Mouse (Mus musculus): ENCODE data around the gene Mmp23. TPM values are rescaled to one million over a fixed set of nuclear protein-coding genes. Genes with fewer than 3 reads are reported as not detected.
"Not testable (repeated sequence)": the region's sequence is repeated elsewhere in the genome, so short reads cannot be mapped to it uniquely, and the experiment has no call there.

The Mmp23 gene
- 138 and 226 TPM in 2 replicates for polyA plus RNA-seq (2012; rRNA removed)

DNA sequence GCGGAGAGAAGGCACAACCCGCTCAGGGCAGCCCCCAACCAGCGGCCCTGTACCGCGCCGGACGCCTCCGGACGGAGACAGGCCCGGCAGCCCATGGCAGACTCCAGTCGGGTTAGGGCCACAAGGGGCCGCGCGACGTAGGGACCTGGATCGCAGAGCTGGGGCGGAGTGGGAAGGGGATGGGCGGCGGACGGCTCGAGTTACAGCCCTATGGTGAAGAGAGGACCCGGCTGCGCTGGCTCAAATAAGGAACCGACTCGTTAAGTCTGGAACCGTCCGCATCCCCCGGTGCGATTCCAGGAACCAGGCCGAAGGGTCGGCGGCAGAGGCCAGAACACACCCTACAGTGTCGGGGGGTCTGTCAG, at the start of gene Mmp23:
Gene Mmp23 (minus strand): TSS at position 299 of the 365 bp plus-strand sequence.
- peak; percentile 56 for DNase-seq (ENCODE audit: low spot score)

DNA sequence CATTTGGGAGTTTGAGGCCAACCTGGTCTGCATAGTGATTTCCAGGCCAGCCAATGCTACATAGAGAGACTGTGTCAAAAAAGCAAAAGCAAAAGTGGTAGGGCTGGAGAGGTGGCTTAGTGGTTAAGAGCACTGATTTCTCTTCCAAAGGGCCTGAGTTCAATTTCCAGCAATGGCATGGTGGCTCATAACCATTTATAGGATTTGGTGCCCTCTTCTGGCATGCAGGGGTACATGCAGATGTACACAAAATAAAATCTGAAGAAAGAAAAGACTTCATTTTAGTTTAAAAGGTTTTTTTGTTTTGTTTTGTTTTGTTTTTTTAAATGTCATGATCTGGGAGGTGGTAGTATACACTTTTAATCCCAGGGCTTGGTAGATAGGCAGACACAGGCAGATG, 47.2 kb upstream of the Mmp23 start:
- no peak for DNase-seq (ENCODE audit: low spot score)

DNA sequence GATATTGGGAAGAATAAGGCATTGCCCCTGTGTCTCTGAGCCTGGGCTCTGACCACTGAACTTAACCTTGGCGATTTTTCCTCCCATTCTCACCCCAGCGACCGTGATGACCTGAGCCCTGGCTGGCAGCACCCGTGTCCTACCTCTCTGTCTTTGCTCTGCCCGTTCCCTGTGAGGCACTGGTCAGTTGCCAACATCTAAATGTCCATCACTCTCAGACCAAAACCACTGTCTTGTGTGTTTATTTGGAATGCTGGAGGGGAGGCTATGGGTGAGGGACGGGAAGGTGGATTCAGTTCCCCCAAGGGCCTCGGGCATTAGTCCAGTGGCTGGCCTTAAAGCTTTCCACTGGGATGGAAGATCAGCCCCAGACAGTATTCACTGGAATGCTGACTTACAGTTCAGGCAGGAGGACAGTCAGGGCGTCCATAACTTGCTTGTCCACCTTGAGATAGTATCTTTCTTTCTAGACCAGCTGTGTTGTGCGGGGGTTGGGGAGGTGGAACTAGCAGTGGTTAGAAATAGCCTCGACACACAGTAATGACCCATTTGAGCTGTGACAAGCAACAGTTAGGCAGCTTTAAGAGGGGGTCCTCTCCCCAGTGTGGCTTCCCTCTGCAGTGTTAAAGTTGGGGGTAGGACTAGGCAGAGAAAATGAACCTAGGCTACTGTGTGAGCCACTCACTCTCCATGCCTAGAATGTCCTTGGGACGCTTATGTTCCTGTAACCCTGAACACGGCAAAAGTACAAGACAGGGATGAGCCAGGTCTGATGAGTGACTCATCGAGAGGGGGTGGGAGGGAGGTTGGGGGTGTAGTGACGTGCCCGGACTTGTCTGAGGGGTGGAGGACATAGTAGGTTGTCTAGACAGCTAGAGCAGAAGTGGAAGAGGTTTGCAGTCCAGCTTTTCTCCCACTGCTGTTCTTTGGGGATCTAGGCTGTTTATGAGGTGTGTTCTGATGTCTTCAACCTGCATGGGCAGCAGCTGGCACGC, 43.4 kb upstream of the Mmp23 start:
- DNase-seq (ENCODE audit: low spot score): no peak

DNA sequence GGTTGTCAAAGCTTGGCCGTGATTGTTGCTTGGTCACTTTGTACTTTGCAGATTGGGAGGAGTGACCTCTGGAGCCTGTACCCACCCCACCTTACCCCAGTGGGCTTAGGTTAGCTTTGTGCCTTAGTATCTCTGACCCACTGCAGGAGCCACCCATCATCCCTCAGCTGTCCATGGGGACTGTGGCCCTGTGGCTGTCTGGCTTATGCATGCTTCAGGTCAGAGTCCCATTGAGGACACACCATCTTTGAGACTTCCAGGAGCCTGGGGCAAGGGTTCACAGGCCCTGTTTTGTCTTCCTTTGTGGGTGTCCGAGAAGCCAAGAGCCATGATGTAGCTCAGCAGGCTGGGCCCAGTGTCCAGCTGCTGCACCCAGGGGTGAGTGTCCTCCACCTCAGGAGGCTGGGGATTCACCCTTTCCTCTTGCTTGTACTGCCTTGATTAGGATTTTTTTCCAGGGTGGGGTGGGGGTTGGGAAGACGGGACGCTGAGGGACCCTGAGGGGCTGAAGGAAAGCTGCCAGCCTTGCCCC, 42.4 kb upstream of the Mmp23 start:
- no peak for DNase-seq (ENCODE audit: low spot score)

DNA sequence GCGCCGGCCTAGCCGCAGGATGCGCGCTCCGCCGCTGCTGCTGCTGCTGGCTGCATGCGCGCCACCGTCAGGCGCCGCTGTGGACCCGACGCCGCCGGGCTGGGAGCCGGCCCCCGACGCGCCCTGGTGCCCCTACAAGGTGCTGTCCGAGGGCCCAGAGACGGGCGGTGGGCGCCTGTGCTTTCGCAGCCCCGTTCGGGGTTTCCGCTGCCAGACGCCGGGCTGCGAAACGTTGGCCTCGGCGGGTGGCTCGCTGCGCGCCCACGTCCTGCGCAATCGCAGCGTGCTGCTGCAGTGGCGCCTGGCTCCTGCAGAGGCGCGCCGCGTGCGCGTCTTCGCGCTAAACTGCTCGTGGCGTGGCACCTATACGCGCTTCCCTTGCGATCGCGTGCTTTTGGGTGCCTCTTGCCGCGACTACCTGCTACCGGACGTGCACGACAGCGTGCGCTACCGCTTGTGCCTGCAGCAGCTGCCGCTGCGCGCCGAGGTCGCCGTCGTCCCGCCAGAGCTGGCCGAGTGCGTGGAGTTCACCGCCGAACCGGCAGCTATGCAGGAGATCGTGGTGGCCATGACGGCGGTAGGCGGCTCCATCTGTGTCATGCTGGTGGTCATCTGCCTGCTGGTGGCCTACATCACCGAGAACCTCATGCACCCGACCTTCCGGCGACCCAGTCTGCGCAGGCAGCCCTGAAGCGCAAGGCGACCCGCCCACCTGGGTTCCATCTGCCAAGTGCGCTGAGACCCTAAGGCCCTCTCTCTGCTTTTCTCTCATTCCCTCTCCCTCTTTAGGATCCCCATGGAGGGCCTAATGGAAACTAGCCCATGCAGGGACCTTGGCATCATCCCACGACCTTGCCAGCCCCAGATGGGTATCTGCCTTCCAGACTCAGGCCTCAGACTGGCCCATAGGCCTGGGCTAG, 41.6 kb upstream of the Mmp23 start:
- DNase-seq (ENCODE audit: low spot score): peak; percentile 64

DNA sequence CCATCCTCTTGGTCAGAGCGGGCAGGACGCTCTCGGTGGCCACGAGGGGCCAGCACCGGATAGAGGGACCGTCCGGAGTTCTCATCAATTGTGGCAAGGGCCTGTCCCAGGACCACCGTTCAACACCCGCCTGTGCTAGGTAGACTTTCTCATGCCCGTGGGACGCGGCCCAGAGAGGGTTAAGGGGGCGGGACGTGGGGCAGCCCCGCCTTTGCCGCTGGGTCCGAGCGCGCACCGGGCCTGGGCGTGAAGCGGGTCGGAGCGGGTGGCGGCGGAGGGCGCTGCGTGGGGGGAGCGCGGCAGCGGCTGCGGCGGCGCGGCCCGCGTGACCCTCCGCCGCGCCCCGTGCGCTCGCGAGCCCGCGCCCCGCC, 40.9 kb upstream of the Mmp23 start, which contains the start of gene Fndc10:
Gene Fndc10 (plus strand): TSS at position 232 of the 371 bp plus-strand sequence.
- DNase-seq (ENCODE audit: low spot score): peak; percentile 47

DNA sequence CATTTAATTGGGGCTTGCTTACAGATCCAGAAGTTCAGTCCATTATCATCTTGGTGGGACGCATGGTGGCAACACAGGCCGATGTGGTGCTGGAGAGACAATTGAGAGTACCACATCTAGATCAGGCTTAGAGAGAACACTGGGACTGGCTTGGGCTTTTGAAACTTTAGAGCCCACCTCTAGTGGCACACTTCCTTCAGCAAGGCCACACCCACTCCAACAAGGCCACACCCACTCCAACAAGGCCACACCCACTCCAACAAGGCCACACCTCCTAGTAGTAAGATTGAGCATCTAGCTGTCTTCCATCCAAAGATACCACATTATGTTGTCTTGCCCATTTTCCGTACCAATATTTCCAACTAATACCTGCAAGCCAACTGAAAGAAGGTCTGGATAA, 39.2 kb upstream of the Mmp23 start:
- DNase-seq (ENCODE audit: low spot score): no peak

DNA sequence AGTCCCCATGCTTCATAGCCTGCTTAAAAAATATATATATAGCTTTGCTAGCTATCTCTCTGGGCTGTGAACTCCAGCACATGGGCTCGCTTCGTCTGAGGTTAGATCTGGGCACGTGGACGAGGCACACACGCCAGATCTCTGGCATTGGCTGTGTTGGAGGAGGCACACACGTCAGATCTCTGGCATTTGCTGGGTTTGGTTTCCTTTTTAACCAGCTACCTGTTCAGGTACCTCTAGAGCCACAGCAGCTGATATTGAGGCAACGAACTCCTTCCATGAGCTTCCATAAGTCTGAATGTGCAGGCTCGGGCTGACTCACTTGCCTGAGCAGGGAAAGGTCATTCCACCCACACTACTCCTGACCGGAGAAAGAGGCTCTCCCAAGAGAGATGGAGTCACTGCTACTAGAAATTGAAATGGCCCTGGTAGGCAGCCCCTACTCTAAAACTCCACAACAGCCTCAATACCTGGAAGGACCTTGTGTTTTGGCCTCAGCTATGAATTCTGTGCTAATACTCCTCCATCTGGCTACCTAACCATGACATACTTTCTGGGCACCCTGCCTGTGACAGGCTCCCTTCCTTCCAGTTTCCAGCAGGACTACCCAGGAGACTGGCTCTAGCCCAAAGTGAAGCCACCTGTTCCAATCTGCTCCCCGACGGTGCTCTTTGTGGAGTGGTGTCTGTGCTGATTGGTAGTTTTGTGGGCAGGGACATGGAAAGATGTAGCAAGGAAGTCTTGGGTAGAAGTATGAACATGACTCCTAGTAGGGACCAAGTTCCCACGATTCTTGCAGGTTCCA, 37.6 kb upstream of the Mmp23 start:
- no peak for DNase-seq (ENCODE audit: low spot score)

DNA sequence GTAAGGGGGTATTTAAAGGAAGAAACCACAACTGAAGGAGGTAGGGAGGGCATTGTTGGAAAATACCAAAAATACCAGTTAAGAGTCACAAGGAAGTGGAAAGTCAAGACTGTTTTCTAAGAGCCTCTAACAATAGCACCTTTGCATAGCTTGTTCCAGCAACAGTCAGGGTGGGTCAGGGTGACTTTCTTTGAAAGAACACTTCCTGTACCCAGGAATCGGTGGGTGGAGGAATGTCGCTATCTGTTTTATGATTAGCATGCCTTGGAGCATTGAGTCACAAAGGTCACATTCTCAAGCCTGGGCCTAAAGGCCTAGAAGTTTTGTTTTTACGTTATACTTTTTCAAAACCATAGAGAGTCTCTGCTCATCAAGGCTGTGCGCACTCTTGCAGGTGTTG, 34.6 kb upstream of the Mmp23 start:
- not testable (repeated sequence) for DNase-seq (ENCODE audit: low spot score)

DNA sequence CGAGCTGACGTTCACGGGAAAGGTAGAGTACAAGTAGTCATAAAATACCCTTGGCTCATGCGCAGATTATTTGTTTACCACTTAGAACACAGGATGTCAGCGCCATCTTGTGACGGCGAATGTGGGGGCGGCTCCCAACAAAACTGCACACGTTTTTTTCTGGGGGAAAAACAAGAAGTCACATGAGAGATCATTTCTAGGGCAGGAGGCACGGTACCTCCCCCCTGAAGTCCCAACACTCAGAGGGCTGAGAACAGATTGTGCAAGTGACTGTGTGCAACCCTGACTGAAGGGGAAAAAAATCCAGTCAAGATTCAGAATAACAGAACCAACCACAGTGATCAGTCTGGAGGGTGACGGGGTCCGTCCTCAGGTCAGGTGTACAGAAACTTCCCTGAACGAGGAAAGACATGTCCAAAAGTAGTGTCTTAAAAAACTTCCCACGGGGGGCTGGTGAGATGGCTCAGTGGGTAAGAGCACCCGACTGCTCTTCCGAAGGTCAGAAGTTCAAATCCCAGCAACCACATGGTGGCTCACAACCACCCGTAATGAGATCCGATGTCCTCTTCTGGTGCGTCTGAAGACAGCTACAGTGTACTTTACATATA, 30.6 kb upstream of the Mmp23 start:
- DNase-seq (ENCODE audit: low spot score): not testable (repeated sequence)

DNA sequence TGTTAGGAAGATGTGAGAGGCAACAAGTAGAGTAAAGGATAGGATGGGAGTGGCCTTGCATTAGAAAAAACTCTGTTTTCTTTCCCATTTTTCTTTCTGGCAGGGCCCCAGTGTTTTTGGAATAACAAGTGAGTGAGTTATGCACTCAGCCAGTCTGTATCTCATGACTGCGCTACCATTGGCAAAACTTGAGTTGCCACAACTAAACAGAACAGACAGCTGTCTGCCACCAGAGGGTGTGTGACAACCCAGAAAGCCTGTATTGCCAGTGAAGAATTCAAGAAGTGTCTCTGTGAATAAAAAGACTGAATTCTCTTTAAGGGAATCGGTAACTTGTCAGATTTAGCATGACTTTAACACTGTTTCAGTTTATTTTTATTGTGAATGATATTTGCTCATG, 22.8 kb upstream of the Mmp23 start:
- DNase-seq (ENCODE audit: low spot score): no peak

DNA sequence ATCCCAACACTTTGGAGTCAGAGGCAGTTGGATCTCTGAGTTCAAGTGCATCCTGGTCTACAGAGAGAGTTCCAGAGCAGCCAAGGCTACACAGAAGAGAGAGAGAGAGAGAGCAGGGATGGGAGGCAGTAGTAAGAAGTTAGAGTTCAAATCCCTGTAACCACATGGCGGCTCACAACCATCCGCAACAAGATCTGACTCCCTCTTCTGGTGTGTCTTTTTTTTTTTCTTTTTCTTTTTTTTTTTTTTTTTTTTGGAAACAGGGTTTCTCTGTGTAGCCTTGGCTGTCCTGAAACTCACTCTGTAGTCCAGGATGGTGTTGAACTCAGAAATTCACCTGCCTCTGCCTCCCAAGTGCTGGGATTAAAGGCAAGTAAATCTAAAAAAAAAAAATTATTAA, 18.9 kb upstream of the Mmp23 start:
- DNase-seq (ENCODE audit: low spot score): no peak

DNA sequence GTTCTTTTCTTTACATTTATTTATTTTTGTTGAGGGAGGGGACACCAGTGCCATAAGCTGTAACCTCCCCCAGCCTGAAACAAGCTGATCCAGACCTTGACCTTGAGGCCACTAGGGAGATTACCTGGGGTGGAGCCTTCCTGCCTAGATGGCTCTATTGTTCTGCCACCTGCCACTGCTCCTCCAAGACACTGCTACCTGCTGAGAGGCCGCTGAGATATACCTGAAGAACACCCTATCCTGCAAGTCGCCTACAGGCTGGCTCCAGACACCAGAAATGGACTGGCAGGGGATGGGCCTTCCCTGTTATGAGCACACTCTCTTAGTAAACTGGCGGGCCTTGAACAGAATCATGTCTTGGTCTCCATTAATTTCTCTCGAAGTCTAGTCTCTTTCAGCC, 17.1 kb upstream of the Mmp23 start:
- not testable (repeated sequence) for DNase-seq (ENCODE audit: low spot score)

DNA sequence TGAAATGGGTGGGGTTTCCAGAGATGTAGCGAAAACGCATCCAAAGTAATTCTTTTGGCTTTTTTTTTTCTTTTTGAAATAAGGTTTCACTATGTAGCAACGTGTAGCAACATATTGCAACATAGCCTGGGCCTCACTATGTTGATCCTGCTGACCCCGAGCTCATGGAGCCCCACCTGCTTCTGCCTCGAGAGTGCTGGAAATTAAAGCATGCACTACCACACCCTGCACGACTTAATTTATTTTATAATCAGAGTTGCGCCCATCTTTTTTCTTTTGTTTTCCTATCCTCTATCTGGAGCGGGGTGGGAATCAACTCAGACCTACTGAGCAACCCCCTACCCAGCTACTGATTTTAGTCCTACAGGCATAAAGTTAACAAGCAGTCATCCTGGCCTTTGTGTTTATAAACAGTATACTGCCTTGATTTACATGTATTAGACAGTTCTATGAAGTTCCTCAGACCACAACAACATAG, 16.5 kb upstream of the Mmp23 start:
- no peak for DNase-seq (ENCODE audit: low spot score)

DNA sequence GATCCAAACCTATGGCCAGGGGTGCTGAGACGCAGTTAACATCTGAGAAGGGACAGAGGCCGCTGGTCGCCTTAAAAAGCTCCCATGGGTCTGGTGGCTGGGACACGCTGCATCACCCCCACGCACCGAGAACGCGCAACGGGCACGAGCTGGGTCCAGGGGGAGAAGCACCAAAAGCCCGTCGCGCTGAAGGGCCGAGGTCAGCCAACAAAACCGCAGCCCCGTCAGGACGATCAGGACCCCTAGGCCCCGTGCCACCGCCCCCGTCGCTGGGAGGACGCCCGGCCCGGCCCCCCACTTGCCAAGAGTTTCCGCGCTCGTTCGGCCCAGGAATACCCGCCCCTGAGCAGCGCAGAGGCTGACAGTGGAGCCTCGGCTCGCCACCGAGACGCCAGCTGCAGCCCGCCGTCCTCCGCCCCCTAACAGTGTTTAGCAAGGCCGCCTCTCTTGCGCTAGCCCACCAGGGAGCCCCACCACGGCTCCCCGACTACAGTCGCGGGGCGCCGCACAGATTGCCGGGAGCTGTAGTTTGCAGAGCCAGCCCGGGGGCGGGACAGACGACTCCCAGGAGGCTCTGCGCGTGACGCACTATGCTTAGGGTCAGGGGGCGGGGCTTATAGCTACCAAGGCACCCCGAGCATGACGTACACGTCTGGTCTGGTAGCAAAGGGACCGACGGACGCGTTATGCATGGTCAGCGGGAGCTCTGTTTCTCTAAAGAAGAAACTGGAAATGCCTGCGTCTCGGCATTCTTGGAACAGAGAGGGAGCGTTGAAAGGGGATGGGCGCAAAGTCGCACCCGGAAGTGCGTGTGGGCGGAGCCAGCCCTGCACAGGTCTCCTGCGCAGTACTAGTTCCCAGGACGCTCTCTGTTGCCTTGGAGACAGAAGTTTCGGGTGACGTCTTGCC, 15.8 kb upstream of the Mmp23 start, which contains the start of gene Mib2:
Gene Mib2 (minus strand): TSS at position 510 of the 909 bp plus-strand sequence.
- peak; percentile 93 for DNase-seq (ENCODE audit: low spot score)

DNA sequence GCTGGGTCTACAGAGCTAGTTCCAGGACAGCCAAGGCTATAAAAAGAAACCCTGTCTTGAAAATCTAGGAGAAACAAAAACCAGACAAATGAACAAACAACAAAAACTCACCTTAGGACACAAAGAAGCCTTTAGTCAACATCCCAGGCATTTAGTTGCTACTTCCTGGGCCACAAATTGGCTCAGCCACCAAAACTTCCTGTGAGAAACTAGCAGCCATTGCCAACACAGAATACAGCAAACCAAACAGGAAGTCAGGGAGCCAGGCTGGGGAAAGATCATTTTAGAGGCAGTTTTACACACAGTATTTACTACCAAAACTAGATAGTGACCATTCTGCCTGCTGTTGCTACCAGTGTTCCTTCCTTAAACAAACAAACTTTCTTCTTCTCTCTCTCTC, 13.7 kb upstream of the Mmp23 start:
- DNase-seq (ENCODE audit: low spot score): no peak

DNA sequence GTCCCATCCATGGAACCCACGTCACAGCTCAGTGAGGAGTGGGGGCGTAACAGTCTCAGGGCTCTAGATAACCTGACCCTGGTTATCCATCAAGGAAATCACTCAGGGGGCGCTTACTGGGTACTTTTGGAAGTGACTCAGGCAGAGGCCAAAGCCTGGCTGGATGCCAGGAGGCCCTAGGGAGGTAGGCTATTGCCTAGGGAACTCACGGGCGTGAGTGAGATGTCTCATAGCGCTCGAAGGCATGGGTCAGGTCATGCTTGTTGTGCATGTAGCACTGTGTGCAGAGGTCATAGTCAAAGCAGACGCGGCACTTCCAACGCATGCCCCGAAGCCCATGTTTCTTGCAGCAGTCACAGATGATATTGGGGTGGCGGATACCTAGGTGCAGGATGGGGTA, 7.5 kb upstream of the Mmp23 start:
- no peak for DNase-seq (ENCODE audit: low spot score)

DNA sequence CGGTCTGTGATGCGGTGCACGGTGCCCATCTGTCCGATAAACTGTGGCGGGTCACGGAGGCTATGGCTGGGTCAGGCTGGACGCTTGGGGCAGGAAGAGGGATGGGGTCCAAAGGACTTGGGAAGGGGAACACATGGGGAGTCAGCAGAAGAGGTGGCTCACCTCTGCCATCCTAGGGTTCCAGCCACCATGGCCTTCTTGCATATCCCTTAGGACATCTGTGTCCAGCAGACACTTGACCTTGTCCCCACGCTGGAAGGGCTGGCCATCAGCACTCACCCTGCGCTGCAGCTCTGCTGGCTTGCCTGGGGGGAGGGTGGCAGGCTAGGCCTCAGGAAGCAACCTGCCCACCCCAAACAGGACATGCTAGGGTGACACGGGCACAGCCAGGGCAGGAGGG, 5.8 kb upstream of the Mmp23 start:
- no peak for DNase-seq (ENCODE audit: low spot score)

DNA sequence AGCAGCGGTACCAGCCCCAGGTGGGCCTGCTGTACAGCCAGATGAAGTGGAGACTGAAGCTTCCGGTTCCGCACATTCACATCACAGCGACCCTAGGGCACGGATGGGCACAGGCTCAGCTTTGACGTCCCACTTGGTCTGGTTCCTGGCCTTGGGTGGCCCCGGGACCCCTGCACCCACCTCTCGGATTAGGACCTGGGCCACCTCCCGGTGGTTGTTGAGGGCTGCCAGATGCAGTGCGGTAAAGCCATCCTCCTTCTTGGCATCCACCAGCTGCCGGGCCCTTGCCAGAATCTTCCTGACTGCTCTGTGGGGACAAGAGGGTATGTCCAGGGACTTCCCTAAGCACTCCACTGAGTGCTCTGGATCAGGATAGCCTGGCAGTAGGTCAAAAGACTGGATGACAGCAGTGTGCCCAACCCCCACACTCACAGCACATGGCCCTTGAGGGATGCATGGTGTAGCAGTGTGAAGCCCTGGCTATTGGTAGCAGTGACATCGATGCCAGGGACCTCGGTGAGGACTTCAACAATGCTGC, 3.1 kb upstream of the Mmp23 start:
- no peak for DNase-seq (ENCODE audit: low spot score)

Measured in urinary bladder, adult 2 months (tissue).